Mouse (Mus musculus) hindbrain, embryonic 13.5 days (tissue): ENCODE measurements around the gene AI854703. TPM values are rescaled to one million over a fixed set of nuclear protein-coding genes. Genes with fewer than 3 reads are reported as not detected.
A peak's percentile ranks its signal among the peaks of the same experiment; 100 is the strongest.

ENCODE experiments used
- ATAC-seq: fragments of 200-750 bp; cut with Nextera tagmentation; 2 replicates; pipeline ENCODE4 v1.8.0; 2017; ENCODE audit warnings: moderate TSS enrichment; ENCODE audit not compliant: low FRiP score
- H3K27ac ChIP-seq: fragments of 300-500 bp; sonication (generic); 2 replicates; pipeline ENCODE4 v1.5.1; 2015; ENCODE audit warnings: inconsistent platforms, mild to moderate bottlenecking, moderate library complexity
- H3K27me3 ChIP-seq: fragments of 300-500 bp; sonication (generic); 2 replicates; pipeline ENCODE4 v1.6.1; 2015; ENCODE audit warnings: mild to moderate bottlenecking, inconsistent platforms
- H3K36me3 ChIP-seq: fragments of 300-500 bp; sonication (generic); 2 replicates; pipeline ENCODE4 v1.6.1; 2015; ENCODE audit warnings: mild to moderate bottlenecking, inconsistent platforms
- H3K4me1 ChIP-seq: fragments of 300-500 bp; sonication (generic); replicated peaks from 2 replicates; pipeline ENCODE4 v1.6.1; 2015; ENCODE audit warnings: inconsistent platforms
- H3K4me2 ChIP-seq: fragments of 300-500 bp; sonication (generic); 2 replicates; pipeline ENCODE4 v1.6.1; 2015; ENCODE audit warnings: inconsistent platforms, mild to moderate bottlenecking, moderate library complexity
- H3K4me3 ChIP-seq: fragments of 300-500 bp; sonication (generic); 2 replicates; pipeline ENCODE4 v1.5.1; 2015; ENCODE audit warnings: mild to moderate bottlenecking, inconsistent platforms
- H3K9ac ChIP-seq: fragments of 300-500 bp; sonication (generic); 2 replicates; pipeline ENCODE4 v1.6.1; 2015; ENCODE audit warnings: mild to moderate bottlenecking, inconsistent platforms
- H3K9me3 ChIP-seq: fragments of 300-500 bp; sonication (generic); 2 replicates; pipeline ENCODE4 v1.6.1; 2016; ENCODE audit warnings: inconsistent platforms
- WGBS: fragments of 180-500 bp; shearing (Covaris S2); methylation state at CpG from one replicate; pipeline ENCODE4 v1.1.7; 2015; 5-methylcytosine and 5-hydroxymethylcytosine counted together
- polyA plus RNA-seq: library from polyadenylated mRNA; unstranded; fragments of >200 nt; fragmentation: Nextera tagmentation; extraction: Ambion mirVana; gene quantifications from 2 replicates; pipeline ENCODE4 v1.2.1, GENCODE M21; 2015

Gene AI854703
- 13.1 and 13.2 TPM in 2 replicates for polyA plus RNA-seq

DNA sequence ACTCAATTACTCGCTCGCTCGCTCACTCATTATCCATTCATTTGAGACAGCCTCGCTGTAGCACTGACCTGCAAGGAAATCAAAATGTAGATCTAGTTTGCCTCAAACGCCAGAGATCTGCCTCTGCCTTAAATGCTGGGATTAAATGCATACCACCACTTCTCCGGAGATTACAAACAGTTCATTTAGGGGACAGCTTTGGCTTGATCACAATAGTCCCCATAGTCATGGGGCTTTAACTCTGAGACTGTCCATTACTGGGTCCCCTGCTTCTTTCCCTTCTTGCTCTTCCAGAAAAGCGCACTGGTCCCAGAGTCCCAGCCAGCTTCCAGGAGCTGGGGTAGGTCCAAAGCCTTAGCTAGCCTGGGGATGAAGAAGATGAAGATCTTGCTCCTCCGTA, at the start of gene AI854703:
TSS of gene AI854703 (plus strand) at position 301 of the 400 bp plus-strand sequence.
- H3K27me3 ChIP-seq: peaks cover 55% of the 10 kb centered on the region

GRCm38 (mm10) chr6:48578736-48579135, 47.8 kb upstream of the AI854703 start:
- no peak overlapping the region for H3K27ac ChIP-seq
- no peak overlapping the region for H3K9ac ChIP-seq
- H3K27me3 ChIP-seq: no peaks in the 10 kb centered on the region
- no peaks in the 10 kb centered on the region for H3K9me3 ChIP-seq
- no peak overlapping the region for H3K4me2 ChIP-seq
- no peaks in the 10 kb centered on the region for H3K36me3 ChIP-seq
- no peak for ATAC-seq
- no peak overlapping the region for H3K4me3 ChIP-seq
- H3K4me1 ChIP-seq: no peaks in the 10 kb centered on the region
- WGBS: 66% methylated on average over 5 of the region's 5 CpGs

More for the DNA sequence above, at the start of gene AI854703:
- peak within 1 kb of the TSS; percentile 75 for H3K4me2 ChIP-seq
- H3K36me3 ChIP-seq: peaks cover 13% of the 10 kb centered on the region
- H3K9ac ChIP-seq: peak within 1 kb of the TSS; percentile 69
- 30% methylated on average over 8 of the region's 8 CpGs for WGBS
- ATAC-seq: no peak
- H3K4me3 ChIP-seq: peak within 1 kb of the TSS; percentile 53
- no peaks in the 10 kb centered on the region for H3K9me3 ChIP-seq
- peaks cover 28% of the 10 kb centered on the region for H3K4me1 ChIP-seq
- H3K27ac ChIP-seq: no peak within 1 kb of the TSS

- Histone ChIP-seq H3K27me3 (no peaks in the 10 kb centered on the region), H3K4me3 (no peak overlapping the region), H3K9ac (no peak overlapping the region), H3K9me3 (no peaks in the 10 kb centered on the region), H3K4me2 (no peak overlapping the region), H3K27ac (no peak overlapping the region), H3K36me3 (no peaks in the 10 kb centered on the region), H3K4me1 (no peaks in the 10 kb centered on the region)
- no peak for ATAC-seq
- 46% methylated on average over 5 of the region's 5 CpGs for WGBS
These were observed 47.3 kb upstream of the AI854703 start for GRCm38 (mm10) chr6:48579215-48579648.

DNA sequence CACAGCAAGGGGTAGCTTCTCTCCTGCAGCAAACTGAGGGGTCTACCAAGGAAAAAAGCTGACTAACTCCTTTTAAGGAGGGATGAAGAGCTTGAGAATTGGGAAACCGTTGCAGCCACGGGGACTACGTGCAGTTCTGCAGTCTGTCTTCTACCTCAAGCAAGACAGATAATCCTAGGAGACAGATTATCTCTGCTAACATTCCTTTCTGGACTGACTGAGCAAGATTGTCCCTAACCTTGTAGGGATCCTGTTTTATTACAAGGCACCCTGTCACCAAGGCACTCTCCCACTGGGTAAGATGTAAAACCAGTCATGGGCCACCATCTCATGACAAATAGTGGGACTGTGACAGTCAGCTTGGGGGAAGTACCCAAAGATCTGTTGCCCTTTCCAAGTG, 45.3 kb upstream of the AI854703 start:
- no peaks in the 10 kb centered on the region for H3K9me3 ChIP-seq
- H3K27ac ChIP-seq: no peak overlapping the region
- no peak overlapping the region for H3K4me2 ChIP-seq
- H3K9ac ChIP-seq: no peak overlapping the region; the same call in 1 of the 2 replicates
- no peaks in the 10 kb centered on the region for H3K36me3 ChIP-seq
- no peak for ATAC-seq
- no peaks in the 10 kb centered on the region for H3K4me1 ChIP-seq
- no peaks in the 10 kb centered on the region for H3K27me3 ChIP-seq
- 29% methylated on average over 3 of the region's 3 CpGs for WGBS
- no peak overlapping the region for H3K4me3 ChIP-seq

GRCm38 (mm10) chr6:48582037-48582436, 44.5 kb upstream of the AI854703 start:
- 74% methylated on average over 3 of the region's 3 CpGs for WGBS
- Histone ChIP-seq H3K4me1 (no peaks in the 10 kb centered on the region), H3K4me3 (no peak overlapping the region), H3K4me2 (no peak overlapping the region), H3K9me3 (no peaks in the 10 kb centered on the region), H3K9ac (no peak overlapping the region), H3K27me3 (no peaks in the 10 kb centered on the region), H3K27ac (no peak overlapping the region), H3K36me3 (no peaks in the 10 kb centered on the region)
- peak; percentile 52 for ATAC-seq

GRCm38 (mm10) chr6:48589194-48589750, 37.3 kb upstream of the AI854703 start, which contains the start of gene Gm45021:
Gene Gm45021 (plus strand): TSS chr6:48589610.
- WGBS: 72% methylated on average over 6 of the region's 6 CpGs
- peaks cover 7% of the 10 kb centered on the region for H3K4me1 ChIP-seq

DNA sequence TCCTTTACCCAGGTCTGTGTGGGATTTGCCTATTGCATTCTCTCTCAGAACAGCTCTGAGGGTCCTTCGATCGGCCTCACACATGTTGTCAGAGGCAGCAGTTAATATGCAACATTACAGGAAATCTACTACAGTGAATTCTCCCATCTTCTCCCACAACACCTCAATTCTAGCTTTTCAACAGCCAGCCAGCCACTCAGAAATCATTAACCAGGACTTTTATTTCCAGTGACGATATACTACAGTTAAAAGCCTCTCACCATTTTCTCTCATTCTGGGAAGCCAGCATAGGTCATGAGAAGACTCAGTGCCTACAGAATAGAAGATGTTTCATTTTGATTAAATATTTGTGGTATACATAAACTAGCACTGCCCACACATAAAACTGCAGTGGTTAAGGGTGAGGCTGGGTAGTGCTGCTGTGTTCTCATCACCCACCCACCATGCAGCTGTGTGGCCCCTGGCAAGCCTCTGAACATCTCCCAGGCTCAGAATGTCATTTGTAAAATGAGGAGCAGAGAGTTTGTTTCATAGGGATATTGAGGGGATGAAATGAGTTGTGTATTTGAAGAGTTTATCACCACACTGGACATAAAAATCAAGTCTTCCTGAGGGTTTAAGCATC, 35.2 kb upstream of the AI854703 start:
- H3K4me3 ChIP-seq: no peak overlapping the region
- H3K27me3 ChIP-seq: no peaks in the 10 kb centered on the region
- H3K4me1 ChIP-seq: peaks cover 20% of the 10 kb centered on the region
- H3K9ac ChIP-seq: no peak overlapping the region
- no peak overlapping the region for H3K4me2 ChIP-seq
- peaks cover 11% of the 10 kb centered on the region for H3K36me3 ChIP-seq
- 81% methylated on average over 3 of the region's 3 CpGs for WGBS
- no peak for ATAC-seq
- no peak overlapping the region for H3K27ac ChIP-seq
- peaks cover 3% of the 10 kb centered on the region for H3K9me3 ChIP-seq

More at GRCm38 (mm10) chr6:48589194-48589750, 37.3 kb upstream of the AI854703 start, which contains the start of gene Gm45021:
- H3K36me3 ChIP-seq: no peaks in the 10 kb centered on the region
- H3K9ac ChIP-seq: no peak within 1 kb of the TSS
- no peak within 1 kb of the TSS for H3K4me3 ChIP-seq
- H3K27me3 ChIP-seq: no peaks in the 10 kb centered on the region
- H3K4me2 ChIP-seq: no peak within 1 kb of the TSS
- ATAC-seq: no peak
- no peak within 1 kb of the TSS for H3K27ac ChIP-seq
- no peaks in the 10 kb centered on the region for H3K9me3 ChIP-seq

DNA sequence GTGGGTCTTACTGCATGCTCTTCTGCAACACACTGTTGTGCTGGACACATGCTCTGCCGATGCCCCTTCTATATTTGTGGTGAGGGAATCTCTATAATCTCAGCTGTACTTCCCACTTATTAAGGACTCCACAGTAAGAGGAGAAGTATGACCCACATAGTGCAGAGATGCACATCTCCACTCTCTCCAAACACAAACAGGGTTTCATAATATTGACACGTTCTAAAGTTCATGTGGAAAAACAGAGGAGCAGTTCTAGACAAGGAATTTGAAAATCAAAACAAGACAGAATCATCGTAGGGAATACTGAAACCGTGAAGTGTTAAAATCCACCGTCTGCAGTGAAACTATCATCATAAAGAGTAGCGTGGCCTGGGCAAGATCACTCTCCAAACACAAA, 34.7 kb upstream of the AI854703 start:
- Histone ChIP-seq H3K4me2 (no peak overlapping the region), H3K9me3 (peaks cover 8% of the 10 kb centered on the region), H3K36me3 (peaks cover 17% of the 10 kb centered on the region), H3K27me3 (no peaks in the 10 kb centered on the region), H3K9ac (no peak overlapping the region), H3K4me1 (peaks cover 20% of the 10 kb centered on the region), H3K4me3 (no peak overlapping the region), H3K27ac (no peak overlapping the region)
- no peak for ATAC-seq
- WGBS: 94% methylated on average over 6 of the region's 6 CpGs

DNA sequence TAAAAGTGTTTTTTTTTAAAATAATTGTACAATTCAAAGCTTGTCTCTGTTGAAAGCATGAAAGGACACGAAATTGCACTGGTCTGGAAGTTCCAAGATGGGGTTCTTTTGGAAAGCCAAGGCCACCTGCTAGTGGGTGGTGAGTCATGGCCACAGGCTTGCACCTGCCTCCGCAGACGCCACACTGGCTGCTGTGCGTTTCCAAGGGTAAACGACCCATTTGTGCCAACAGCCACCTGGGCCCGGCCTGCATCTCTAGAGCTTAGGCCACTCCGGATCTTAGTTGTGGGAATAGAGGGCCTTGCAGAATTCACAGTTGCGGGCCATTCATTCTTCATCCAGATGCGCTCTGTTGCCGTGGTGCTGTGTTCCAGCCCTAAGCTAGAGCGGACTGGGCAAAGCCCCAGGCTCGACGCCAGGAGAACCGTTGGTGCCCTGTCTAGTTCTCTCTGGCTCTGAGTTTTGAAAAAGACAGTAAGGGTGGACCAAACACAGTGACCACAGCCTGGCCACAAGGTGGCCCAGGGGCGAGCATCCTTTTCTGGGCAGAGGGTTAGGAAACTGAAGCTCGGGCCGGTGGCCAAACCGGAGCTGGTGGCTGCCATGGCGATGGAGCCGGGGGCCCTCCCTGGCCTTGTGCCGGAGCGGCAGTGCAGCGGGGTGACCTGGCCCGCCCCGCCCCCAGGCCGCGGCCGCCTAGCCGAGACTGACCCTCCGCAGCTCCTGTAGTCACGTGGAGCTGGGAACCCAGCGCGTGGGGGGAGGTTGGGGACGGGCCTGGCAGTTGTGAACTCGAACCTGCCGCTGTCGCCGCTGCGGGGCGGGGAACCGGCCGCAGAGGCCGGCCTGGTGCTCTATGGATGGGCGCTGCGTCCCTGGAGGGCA, 33.2 kb upstream of the AI854703 start, which contains the start of the genes Repin1 and Gm44965:
TSS of gene Repin1 (plus strand) at position 726 of the 885 bp plus-strand sequence.
TSS of gene Gm44965 (plus strand) at position 784 of the 885 bp plus-strand sequence.
- peak; percentile 91 for ATAC-seq
- Histone ChIP-seq H3K27ac (peak within 1 kb of the TSS; percentile 95), H3K4me3 (peak within 1 kb of the TSS; percentile 72), H3K36me3 (peaks cover 32% of the 10 kb centered on the region), H3K9ac (peak within 1 kb of the TSS; percentile 90), H3K4me2 (peak within 1 kb of the TSS; percentile 79), H3K27me3 (no peaks in the 10 kb centered on the region), H3K4me1 (peaks cover 20% of the 10 kb centered on the region), H3K9me3 (peaks cover 20% of the 10 kb centered on the region)
- 4% methylated on average over 45 of the region's 45 CpGs for WGBS

- Histone ChIP-seq H3K27me3 (no peaks in the 10 kb centered on the region), H3K4me3 (peak overlapping the region; percentile 72), H3K9me3 (peaks cover 20% of the 10 kb centered on the region), H3K27ac (peak overlapping the region; percentile 95), H3K9ac (peak overlapping the region; percentile 90), H3K4me1 (peaks cover 20% of the 10 kb centered on the region), H3K36me3 (peaks cover 40% of the 10 kb centered on the region), H3K4me2 (peak overlapping the region; percentile 79)
- under 1% methylated on average over 36 of the region's 41 CpGs for WGBS
- peak; percentile 84 for ATAC-seq
These were observed 32.4 kb upstream of the AI854703 start for GRCm38 (mm10) chr6:48594043-48594738.

DNA sequence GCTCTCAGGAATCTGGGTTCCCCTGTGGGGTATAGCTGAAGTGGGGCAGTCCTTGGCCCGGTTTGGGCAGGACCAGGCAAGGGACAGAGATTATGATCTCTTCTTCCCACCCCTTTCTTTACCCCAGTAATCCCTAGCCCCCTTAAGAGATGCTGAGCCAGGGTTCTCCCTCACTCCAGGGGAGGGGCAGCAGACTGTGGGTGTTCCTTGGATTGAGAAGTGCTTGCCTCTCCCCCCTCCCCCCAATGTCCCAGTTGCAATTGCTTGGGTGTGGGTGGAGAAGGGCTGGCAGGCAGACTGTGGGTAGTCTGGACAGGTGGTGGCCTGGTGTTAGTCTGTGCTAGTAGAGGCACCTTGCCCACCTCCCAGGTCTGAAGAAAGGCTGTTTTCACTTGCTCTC, 31.3 kb upstream of the AI854703 start:
- no peaks in the 10 kb centered on the region for H3K27me3 ChIP-seq
- H3K9me3 ChIP-seq: peaks cover 20% of the 10 kb centered on the region
- H3K4me3 ChIP-seq: peak overlapping the region; percentile 72
- peaks cover 20% of the 10 kb centered on the region for H3K4me1 ChIP-seq
- no peak for ATAC-seq
- H3K4me2 ChIP-seq: peak overlapping the region; percentile 79
- H3K27ac ChIP-seq: peak overlapping the region; percentile 95
- 57% methylated on average over 1 of the region's 1 CpGs for WGBS
- peak overlapping the region; percentile 90 for H3K9ac ChIP-seq
- H3K36me3 ChIP-seq: peaks cover 51% of the 10 kb centered on the region
